41 mouse cellular contexts compared by ENCODE assay signal in genomic region chrX:149390928-149391327, GRCm38 (mm10). TPM values are rescaled to one million over a fixed set of nuclear protein-coding genes. Genes with fewer than 3 reads are reported as not detected.
"Had no signal": no experiment of that assay in that cellular context is flagged by ENCODE, and none has a peak within 500 bp of the region (broad histone marks: within the 10 kb centered on the region; RNA-seq: fewer than 3 reads in every experiment).

No protein-coding gene starts in this region.

RNA-seq across cellular contexts. Expression of gene Gm15085, which starts 56.5 kb away (rescaled TPM):
- total RNA-seq: heart, postnatal 10 days; heart, postnatal 14 days; heart, postnatal 25 days; heart, postnatal 36 days; heart, postnatal 4 days; hematopoietic stem cell, adult 5-6 weeks; hindbrain, postnatal 0 days; layer of hippocampus, adult 18-20 months; layer of hippocampus, adult 2 months; layer of hippocampus, adult 8-10 months; layer of hippocampus, postnatal 10 days; layer of hippocampus, postnatal 14 days; layer of hippocampus, postnatal 25 days; layer of hippocampus, postnatal 36 days; left cerebral cortex, adult 18-20 months; left cerebral cortex, adult 2 months had no signal
- polyA plus RNA-seq: heart, embryonic 11.5 days; heart, embryonic 12.5 days; heart, embryonic 13.5 days; heart, embryonic 14.5 days; heart, embryonic 15.5 days; heart, embryonic 16.5 days; heart, postnatal 0 days; hindbrain, embryonic 10.5 days; hindbrain, embryonic 11.5 days; hindbrain, embryonic 12.5 days; hindbrain, embryonic 13.5 days; hindbrain, embryonic 14.5 days; hindbrain, embryonic 15.5 days; hindbrain, embryonic 16.5 days; hindbrain, postnatal 0 days; inflammation-experienced regulatory T-cells, adult 6 months; intestine, embryonic 14.5 days; intestine, embryonic 15.5 days; intestine, embryonic 16.5 days; intestine, postnatal 0 days; kidney, adult 2 months; kidney, embryonic 14.5 days; kidney, embryonic 15.5 days; kidney, embryonic 16.5 days; kidney, postnatal 0 days; large intestine, adult 2 months had no signal
